Mouse (Mus musculus) urinary bladder, adult 2 months (tissue): ENCODE data around the gene Hmga1. TPM values are rescaled to one million over a fixed set of nuclear protein-coding genes. Genes with fewer than 3 reads are reported as not detected.

Source experiments
- DNase-seq: peaks from one replicate; pipeline ENCODE4 v3.0.0; 2022; ENCODE audit warnings: low spot score
- polyA plus RNA-seq: library from polyadenylated mRNA; depleted of rRNA; stranded (reverse); fragments of >200 nt; gene quantifications from 2 replicates; pipeline ENCODE4 v1.2.3, GENCODE M21; 2012

The Hmga1 gene
- polyA plus RNA-seq, 1 experiment, result 55.1 TPM

DNA sequence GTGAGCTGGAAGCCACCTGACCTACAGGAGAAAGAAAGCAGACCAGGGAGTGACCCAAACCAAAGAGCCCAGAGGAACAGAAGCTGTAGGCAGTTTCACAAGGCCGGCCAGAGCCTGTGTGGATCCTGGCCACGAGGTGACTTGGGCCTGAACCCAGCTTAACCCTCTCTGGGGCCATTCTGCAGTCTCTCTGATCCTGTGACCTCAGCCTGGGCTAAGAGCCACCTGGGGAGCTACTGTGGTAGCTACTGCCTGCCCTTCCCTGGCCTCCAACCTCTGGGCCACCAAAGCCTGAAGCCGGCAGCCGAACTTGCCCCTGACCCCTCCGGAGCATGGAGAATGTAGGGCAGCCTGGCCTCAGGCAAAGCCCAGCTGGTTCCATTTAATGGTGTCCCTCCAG lies 27.5 kb upstream of the Hmga1 start:
- DNase-seq, result no peak

DNA sequence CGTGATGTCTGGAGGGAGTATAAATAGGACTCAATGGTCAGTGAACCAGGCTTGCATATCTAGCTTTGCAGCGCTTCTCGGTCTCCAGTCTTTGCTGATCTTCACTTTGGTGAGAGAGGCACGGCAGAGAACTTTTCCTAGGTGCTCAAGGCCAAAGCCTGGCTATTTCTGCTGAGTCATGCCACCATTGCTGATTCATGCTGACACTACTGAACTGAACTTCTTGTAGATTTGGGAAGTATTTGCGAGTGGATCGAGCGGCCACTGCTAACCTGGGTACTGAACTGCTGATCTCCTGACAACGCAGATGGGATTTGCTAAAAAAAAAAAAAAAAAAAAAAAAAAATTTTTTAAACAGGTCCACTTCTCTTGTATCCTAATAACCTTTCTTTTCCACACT lies 24.2 kb upstream of the Hmga1 start:
- DNase-seq, result no peak

GRCm38 (mm10) chr17:27533354-27533753 lies 22.9 kb upstream of the Hmga1 start:
- DNase-seq, result no peak

DNA sequence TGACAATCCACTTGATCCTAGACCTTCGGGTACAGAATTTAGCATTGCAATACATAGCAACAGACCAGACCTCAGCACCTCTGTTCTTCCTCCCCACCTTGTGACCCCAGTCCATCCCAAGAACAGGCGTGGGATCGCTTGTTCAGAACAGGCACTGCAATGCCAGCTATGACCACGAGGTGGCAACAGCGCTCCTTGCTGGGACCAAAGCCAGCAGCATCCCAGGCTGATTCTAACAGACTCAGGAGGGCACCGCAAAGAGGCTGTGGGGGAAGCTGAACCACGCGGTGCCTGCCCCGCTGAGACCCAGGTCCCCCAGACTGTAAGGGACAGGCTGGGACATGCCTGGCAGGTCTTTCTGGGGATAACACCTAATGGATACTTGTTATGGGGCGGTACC lies 21.6 kb upstream of the Hmga1 start:
- DNase-seq, result peak; percentile 83

- no peak for DNase-seq
Measured at GRCm38 (mm10) chr17:27541261-27541660, 15.0 kb upstream of the Hmga1 start.

DNA sequence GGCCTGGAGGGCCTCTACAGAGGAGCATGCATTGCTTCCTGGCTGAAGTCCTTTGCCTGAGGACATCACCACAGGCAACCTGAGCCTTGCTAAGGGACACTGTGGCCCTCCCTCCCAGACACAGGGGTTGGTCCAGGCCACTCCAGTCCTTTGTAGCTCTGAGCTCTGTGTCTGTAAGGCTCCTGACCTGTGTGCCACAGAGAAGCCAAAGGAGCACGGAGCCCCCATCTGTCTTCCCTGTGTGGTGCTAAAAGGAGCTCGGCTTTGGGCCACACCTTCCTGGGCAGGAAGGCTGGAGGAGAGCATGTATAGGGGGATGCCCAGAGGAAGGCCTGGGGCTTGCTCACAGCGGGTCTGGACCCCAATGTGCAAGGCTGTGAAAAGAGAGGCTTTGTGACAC lies 14.3 kb upstream of the Hmga1 start:
- DNase-seq, result no peak

DNA sequence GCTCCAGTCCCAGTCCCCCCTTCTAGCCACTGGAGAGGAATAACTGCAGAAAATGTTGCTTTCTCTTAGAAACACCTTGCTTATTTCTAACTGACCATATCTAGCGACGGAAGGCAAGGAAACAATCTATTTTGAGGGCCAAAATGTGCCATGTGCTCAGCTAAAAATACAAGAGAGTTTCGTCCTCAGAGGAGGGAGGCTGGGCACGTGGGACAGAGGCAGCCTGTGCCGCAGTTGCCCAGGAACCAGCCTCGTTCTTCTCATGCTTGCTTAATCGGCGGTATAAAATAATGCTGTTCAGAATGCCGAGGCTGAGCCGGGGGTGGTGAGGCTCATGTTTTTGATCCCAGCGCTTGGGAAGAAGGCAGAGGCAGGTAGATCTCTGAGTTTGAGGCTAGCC lies 11.7 kb upstream of the Hmga1 start:
- no peak for DNase-seq

DNA sequence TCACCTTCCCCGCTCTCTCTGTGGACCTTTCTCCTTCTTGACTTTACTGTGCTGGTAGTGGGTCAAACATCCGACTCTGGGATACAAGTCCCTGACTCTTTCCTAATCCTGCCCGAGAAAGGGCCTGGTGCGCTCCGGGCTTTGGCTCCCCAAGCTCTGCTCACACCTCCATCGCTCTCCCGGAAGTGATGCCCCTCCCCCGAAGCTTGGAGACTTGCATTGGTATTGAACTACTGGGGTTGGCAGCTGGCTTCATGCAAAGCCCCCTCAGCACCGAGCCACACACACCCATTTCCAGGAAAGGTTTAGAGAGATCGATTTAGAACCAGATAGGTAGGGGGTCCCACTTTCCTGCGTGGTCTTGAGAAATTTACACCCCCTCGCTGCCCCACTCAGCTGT lies 10.3 kb upstream of the Hmga1 start:
- DNase-seq, result no peak

- DNase-seq, result no peak
Measured at GRCm38 (mm10) chr17:27546574-27547085, 9.7 kb upstream of the Hmga1 start.

GRCm38 (mm10) chr17:27547253-27547868 lies 8.9 kb upstream of the Hmga1 start:
- peak; percentile 48 for DNase-seq

DNA sequence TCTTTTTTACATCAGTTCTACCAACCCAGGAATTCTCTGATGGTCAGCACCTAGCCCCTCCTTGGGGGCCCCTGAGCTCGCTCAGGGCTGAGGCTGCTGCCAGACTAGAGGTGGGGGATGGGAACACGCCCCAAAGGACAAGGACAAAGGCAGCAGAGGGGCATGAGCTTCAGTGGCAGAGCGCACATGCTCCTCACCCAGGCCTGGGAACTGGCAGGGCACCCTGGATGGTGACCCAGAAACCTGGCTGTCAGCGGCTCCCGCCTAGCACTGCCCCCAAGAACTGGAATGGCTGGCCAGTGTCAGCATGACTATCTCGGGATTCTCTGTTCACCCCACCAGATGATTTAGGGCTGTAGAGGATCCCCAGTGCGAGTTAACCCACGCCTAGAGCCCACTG lies 7.1 kb upstream of the Hmga1 start:
- DNase-seq, result no peak

DNA sequence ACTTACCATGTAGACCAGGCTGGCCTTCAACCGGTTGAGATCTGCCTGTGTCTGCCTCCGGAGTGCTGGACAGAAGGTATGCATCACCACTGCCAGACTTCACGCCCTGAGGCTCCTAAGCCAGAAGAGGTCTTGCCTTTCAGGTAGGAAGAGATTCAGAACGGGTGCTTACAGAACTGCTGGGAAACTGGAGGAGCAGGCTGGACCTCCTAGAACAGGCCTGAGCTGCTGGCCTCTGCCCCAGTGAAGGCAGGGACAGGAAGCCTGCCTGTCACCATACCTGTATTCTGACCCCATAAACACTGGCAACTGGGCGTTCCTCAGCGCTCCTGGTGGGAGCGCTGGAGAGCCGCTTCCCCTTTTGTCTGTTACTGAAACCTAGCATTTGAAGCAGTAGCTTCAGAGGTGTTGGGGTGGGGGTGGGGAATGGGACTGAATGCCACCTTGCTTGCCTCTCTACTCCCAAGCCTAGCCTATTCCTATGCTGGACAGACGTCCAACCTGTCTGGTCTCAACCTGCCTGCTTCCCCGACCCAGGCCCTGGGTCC lies 4.8 kb upstream of the Hmga1 start:
- no peak for DNase-seq

- DNase-seq, result no peak
Measured at GRCm38 (mm10) chr17:27552215-27553201, 3.8 kb upstream of the Hmga1 start.

GRCm38 (mm10) chr17:27554062-27554960 lies 2.0 kb upstream of the Hmga1 start:
- DNase-seq, result no peak

GRCm38 (mm10) chr17:27555075-27555511 lies 1.2 kb upstream of the Hmga1 start:
- no peak for DNase-seq

- DNase-seq, result peak; percentile 57
Measured at GRCm38 (mm10) chr17:27555512-27556172, 655 bp upstream of the Hmga1 start.

DNA sequence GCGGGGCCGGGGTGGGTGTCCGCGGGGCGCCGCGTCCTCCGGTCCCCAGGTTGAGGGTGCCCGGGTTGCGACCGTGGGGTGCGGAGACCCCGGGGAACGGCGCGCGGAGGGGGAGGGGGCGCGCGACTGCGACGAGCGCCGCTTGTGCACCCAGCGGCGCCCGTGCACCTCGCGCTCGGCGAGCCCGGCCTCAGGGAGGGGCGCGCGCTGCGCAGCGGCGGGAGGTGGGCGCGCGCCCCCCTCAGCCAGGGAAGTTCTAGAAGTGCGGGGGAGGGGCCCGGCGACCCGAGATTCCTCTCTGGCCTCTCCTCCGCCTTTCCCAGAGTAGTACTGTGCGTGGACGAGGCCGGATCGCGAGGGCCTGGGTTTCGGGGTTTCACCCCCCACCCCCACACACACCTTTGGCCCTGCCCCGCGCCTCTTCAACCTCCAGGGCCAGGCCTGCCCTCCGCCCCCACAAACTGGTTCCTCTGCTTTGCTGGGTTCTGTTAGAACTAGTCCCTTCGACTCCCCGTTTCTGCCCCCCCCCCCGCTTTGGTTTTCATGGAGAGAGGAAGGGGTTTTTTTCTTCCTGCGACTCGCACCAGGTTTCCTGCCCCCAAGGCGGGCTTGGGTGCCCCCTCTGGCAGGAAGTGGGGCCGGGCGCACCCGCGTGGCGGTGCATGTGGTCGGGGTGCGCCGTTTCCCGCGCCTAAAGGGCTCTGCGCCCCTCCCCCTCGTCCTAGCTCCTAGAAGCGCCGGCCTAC lies 1.1 kb downstream of the Hmga1 start:
- DNase-seq, result peak; percentile 45

DNA sequence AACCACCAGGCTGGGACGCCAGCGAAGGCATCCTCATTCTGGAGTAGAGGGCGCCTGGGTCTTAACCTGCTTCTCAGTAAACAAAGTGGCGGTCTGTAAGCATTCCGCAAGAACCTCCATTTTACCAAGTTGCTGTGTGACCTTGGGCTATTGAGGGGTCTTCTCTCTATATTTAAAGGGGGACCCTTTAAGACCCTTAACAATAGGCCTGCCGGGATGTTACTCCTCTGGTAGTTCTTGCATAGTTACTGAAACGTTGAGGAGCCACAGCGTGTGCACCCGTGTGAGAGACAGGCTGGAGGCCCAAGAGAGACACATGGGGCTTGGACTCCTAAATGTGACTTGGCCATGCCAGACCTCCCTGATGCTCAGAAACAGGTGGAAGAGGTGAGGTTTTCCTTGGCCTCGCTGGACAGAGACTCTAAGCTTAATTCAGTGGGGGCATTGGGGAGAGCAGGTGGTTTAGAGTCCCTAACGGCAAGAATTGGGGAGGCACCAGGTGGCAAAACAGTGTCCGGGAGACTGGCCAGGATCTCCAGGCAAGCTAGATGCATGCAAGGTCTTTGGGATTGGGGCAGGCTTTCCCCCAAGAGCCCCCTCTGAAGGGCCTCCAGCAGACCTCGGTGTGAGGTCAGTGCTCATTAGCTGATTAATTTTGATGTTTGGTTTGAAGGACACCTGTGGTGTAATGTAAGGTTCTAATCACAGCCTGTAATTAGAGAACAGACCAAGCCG lies 1.8 kb downstream of the Hmga1 start:
- DNase-seq, result no peak

DNA sequence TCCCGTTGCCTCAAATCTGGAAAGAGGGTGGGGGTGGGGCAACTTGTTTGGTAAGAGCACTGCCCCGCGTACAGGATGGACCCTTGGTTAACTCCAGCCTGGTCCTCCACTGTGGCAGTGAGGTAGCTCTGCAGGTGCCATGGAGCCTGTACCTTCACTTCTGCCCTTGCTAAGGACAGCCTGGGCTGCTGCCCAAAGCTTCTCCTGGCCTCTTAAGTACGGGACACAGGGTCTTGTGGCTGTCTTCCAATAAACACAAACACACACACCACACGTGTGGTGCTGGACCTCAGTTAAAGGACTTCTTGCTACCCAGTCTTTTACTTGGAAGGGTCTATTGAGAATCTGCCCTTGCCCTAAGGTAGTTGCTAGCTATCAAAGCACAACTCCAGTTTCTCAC lies 2.5 kb downstream of the Hmga1 start:
- no peak for DNase-seq

GRCm38 (mm10) chr17:27559596-27559995 lies 3.3 kb downstream of the Hmga1 start:
- DNase-seq, result no peak
